Mouse (Mus musculus) hindlimb bud, embryonic 11.5 days (tissue): ENCODE results near the gene Susd5.
"Not testable (repeated sequence)": the region's sequence is repeated elsewhere in the genome, so short reads cannot be mapped to it uniquely, and the experiment has no call there.

ENCODE experiments used
- DNase-seq: peaks from one replicate; pipeline ENCODE4 v3.0.0-alpha.2; 2012; ENCODE audit warnings: low read depth, low spot score; ENCODE audit errors: extremely low spot score

Gene Susd5

DNA sequence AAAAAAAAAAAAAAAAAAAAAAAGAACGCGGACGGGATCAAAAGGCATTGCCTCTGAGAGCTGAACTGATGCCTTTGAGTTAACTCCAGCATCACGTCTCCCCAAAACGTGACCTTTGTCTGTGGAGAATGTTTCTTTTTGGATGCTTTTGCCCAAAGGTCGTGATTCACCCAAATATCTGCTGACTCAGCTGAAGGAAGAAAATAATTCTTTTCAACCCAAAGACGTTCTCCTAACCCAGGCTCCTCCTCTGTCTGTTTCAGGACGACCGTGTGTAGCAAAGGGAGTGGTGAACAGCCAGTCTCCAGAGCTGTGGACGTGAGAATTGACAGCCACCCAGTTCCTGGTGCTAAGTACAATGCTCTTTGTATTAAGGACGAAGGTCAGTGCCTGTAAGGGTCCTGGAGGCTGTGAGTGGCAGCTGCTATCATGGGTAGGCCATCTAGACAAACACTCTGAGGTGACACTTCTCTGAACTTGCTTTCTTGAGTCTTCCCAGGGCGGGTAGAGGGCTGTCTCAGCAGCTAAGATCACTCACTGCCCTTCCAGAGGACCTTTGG, 11.6 kb downstream of the Susd5 start:
- DNase-seq = no peak

DNA sequence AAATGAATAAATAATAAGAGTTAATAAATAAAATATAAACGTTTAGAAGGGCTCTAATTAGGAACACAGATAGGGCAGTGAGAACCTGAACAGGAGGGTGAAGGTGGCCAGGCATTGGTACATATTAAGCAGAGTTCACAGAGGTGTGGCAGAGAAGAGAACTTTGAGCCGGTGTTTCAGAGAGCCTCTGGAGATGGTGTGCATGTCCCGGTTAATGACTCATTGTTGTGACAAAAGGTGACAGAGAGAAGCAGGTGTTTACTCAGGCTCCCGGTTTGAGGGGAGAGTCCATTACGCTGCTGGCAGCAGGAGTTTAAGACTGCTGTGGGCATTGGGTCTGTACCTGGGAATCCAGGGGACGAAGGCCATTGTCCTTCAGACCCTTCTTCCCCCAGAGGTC, 12.4 kb downstream of the Susd5 start:
- no peak for DNase-seq

DNA sequence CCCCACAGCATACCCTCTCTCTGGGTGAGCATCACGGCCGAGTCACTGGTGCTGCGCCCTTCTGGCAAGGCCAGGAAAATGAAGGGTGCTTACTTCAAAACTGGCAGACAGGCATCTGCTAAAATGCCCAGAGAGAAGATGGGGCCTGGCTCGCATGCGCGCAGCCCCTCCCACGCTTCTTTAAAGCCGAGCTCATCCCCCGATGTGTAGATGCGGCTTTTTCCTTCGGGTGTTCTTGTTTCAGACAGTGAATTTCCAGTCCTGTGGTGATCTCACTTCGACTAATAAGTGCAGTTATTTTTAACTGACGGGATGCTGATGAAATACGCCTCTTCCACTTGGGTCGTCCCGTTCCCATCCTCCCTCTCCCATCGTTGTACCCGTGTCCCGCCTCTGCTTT, 16.7 kb downstream of the Susd5 start:
- DNase-seq = no peak

DNA sequence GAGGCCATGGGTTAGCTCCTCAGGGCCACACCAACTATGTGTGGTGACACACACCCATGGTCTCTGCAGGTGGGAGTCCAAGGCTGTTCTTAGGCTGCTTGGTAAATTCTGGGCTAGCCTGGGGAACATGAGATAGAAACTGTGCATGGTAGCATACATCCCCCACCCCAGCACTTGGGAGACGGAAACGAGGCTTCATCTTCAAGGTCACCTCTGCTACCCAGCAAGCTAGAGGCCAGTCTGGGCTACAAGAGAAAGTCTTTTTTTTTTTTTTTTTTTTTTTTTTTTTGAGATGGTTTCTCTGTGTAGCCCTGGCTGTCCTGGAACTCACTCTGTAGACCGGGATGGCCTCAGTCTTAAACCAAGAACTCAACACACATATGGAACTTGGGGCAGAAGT, 29.5 kb downstream of the Susd5 start:
- DNase-seq = no peak

DNA sequence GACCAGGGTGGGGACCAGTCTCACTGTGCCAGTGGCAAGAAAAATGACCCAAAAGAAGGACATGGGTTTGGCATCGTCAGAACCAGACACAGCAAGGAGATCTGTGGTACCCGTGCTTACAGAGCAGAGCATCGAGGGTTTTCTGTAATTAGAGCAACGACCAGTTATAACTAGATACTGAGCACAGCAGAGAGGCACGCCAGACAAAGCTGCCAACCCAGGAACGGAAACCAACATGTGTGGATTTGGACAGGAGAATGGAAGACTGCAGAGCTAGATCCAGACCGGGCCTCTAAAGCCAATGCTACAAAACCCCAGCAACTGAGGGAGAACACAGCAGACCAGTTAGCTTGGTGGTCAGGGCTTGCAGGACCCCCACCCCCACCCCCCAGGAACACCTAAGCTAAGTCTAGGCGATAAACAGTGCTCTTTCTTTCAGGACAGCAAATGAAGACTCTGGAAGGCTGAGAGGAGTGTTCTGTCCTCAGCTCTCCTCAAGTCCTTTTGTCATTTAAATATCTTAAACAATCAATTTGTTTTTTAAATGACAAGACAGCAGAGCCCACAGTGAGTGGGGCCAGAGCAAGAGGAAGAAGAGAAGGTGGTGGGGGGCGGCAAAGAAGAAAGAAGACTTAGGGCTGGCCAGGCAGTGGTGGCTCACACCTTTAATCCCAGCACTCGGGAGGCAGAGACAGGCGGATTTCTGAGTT, 30.3 kb downstream of the Susd5 start:
- DNase-seq = no peak

DNA sequence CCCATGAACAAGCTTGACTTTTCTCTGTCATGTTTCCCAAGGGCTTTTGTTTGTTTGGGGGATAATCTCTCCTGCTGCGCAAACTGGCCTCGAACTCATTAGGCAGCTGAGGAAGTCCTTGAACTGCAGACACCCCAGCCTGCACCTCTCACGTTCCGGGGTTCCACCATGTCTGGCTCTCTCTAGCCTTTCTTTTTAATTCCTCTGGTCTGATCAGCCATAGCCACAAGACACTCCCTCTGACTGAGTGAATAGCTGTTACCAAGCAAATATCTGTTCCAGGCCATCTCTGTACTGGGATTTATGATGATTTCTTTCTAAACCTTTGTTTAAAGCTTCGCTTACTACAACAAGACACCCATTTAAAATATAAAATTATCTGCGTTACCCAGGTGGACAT, 31.9 kb downstream of the Susd5 start:
- DNase-seq = not testable (repeated sequence)

DNA sequence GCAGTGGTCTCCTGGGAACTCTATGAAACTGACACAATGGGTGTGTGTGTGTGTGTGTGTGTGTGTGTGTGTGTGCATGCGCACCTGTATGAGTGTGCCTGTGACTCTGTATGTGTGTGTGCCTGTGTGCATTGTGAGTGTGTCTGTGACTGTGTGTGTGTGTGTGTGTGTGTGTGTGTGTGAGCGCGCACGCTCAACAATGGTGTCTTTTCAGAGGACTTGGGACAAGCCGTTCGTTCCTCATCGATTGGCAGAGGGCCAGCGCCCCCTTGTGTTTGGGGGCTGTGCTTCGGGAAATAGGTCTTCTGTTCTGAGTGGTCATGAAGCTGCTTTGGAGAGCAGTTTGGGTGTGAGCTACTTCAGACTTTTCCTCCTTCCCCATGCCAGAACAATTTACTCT, 35.2 kb downstream of the Susd5 start:
- peak; percentile 10 for DNase-seq

DNA sequence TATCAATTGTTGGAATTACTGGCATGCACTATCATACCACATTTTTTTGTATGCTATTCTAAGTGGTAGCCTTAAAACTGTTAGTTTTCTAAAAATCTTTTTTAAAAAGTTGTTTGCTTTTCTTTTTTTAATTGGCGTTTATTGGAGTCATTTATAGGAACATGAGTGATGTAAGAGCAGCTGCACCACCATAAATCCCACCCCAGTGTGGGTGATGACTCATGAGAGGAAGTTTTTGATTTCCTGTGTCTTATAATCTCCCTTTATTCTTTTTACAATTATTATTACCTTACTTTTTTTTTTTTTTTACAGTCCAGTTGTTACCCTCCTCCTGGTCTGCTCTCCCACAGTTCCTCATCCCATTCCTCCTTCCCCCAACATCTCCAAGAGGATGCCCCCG, 37.9 kb downstream of the Susd5 start:
- no peak for DNase-seq

DNA sequence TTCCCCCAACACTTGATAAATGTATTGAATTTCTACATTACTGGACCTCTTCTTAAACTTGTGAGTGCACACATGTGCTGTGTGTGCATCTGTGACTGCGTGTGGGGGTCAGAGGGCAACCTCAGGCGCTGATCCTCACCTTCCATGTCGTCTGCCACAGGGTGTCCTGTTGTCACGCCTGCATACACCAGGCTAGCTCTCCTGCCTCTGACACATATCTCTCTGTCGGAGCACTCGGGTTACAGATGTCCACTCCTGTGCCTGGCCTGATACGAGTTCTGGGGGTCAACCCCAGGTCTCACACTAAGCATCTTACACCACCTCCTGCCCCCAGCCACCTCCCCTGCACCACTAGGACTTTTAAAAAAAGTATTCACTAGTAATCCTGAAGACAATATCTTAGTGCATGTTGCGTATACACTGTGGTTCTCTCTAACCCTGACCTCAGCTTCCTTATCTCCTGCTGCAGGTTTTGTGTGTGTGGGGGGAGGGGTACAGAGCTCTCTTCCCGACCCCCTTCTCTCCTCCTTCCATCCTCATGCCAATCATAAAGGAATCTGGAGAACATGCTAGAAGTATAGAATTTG, 41.9 kb downstream of the Susd5 start:
- no peak for DNase-seq

DNA sequence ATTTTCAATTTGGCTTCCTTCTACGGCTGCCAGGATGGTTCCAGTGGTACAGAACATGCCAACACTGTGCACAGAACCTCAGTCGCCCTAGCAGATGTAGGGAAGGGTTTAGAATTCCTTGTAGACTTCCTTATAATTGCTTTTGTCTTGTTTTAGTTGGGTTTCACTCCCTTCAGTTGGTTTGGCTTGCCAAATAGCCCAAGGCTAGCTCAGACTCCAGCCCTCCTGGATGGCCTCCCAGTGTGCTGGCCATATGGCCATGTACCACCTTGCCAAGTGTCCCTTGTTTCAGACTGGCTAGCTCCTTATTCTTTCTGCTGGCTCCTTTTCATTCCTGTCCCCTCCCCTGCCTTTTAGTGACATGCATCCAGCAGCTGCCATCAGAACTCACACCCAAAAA, 53.3 kb downstream of the Susd5 start:
- DNase-seq = no peak

DNA sequence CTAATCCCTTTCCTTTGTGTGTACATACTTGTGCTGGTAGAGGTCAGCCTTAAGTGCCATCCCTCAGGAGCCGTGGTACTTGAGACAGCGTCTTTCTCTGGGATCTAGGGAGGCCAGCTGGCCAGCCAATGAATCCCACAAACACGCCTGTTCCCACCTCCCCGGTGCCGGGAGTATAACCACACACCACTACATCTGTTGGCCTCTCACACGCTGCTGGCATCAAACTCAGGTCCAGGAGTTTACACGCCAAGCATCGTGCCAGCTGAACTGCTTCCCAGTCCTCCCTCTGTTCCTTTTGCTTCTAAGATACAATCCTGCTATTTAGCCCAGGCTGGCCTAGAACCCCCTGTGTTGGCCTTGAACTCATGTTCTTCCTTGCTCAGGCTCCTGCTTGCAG, 54.2 kb downstream of the Susd5 start:
- no peak for DNase-seq

DNA sequence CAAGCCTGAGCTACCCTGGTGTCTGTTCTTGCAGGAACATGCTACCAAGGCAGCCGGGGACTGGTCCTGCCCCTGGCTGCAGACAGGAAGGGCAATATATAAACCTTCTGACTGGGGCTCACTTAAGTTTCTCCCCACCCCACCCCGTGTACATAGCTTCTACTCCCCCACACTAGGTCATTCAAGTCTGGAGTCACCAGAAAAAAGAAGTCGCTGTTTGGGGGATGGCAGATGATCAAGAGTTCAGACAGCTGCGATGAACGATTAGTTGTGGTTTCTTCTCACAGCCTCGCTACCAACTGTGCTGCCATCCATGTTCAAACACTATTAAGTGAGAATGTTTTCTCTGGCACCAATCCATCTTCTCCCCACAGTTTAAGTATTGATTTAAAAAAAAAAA, 55.3 kb downstream of the Susd5 start:
- DNase-seq = no peak

DNA sequence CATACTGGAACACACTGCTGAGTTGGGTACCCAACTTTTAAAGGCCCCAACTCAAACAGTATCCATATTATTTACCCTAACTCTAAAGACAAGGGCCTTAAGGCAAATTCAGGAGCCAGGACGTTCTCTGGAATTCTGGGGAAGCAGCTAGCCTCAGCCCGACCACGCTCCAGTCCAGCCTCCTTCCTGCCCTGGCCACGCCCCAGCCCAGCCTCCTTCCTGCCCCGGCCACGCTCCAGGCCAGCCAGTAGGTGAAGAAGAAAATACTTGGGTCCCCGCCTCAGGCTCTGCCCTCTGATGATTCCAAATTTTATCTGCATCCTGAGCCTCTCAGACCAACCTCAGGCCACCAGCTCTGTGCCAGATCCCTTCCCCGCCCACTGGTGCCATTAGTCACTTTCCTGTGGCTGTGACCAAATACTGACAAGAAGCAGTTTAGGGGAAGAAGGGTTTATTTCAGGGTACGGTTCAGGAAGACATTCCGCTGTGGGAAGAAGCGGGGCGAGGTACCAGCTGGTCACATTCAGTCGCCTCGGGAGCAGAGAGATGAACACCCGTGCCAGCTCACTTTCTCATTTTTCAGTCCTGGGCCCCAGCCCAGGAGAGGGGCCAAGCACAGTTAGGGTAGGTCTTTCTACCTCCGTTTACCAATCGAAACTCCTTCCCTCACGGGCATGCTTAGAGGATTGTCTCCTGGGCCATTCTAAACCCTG, 57.1 kb downstream of the Susd5 start:
- no peak for DNase-seq

DNA sequence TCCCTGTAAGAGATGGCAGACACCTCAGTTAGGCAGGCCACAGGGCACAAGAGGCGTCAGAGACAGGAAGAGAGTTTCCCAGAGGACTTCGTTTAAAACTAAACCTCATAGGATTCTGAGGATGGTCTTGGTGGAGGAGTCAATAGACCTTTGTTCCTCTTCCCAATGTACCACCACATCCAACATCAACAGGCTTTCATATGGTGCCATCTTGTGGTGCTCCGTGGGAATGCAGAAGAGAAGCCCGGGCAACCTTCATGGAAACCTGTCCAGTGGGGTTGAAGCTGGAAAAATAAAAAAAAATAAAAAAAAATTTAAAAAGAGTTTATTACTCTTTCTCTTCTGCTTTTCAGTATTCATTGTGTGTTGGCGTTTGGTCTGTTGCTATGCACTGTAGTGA, 59.7 kb downstream of the Susd5 start:
- peak; percentile 28 for DNase-seq

DNA sequence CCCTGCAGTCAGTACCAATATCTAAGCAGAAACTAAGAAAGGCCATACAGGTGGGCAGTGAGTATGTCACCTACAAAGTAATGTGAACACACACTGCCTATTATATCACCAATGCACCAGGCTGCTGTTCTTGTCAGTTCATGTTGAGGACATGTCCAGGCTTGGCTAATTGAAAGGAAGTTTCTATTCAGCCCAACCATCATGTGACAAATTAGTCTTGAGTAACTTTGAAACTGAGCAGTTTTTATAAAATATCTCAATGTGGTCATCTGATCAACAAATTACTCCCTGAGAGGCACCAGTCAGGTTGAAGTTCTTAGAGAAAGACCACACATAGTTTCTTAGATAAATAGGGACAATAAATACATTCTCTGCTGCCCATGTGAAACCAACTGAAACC, 65.9 kb downstream of the Susd5 start:
- not testable (repeated sequence) for DNase-seq

DNA sequence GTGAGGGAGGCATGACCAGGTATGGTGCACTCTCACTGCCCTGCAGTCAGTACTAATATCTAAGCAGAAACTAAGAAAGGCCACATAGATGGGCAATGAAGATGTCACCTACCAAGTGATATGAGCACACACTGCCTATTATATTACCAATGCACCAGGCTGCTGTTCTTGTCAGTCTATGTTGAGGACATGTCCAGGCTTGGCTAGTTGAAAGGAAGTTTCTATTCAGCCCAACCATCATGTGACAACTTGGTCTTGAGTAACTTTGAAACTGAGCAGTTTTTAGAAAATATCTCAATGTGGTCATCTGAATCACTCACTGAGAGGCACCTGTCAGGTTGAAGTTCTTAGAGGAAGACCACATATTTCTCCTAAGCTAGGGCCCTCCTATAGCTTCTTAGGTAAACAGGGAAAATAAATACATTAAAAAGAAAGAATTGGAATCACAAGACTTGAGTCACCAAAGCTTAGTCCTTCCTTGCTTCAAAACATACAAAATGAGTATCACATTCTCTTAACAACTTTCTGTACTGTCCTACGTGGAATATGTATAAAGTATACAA, 72.4 kb downstream of the Susd5 start:
- not testable (repeated sequence) for DNase-seq
